Mouse (Mus musculus) heart, postnatal 10 days (tissue): ENCODE measurements around the gene Rgs19. TPM values are rescaled to one million over a fixed set of nuclear protein-coding genes. Genes with fewer than 3 reads are reported as not detected.

ENCODE experiments used
- DNase-seq, 2 experiments: peaks; one replicate each; pipeline ENCODE4 v3.0.0; 2021
- intact Hi-C: fragments of 180-260 bp; cut with DNase I; formaldehyde crosslinking; loops from one replicate; pipeline ENCODE4 v1.15.1; 2025
- total RNA-seq, 2 experiments: library from RNA; stranded (reverse); gene quantifications; 2 replicates each; pipeline ENCODE4 v1.2.3; 2021

Gene Rgs19
- total RNA-seq, 2 experiments from 2014 or later, result 12.2 to 12.7 TPM

DNA sequence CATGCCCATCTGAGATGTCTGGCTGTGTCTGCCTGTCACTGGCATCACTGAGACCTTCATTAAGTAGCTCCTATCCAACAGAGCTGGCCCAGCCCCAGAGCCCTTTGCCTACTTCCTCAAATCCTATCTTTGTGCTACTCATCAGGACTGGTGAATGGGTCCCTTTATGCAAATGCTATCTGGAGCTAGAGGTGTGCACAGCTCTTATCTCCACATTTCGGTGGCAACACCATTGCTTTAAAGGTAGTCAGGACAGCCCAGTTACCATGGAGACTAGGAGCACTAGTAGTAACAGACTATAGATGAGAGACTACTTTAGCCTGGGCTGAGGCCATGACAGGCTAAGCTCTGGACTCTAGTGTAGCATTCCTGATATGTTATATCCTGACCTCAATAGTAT is 9.1 kb downstream of the Rgs19 start:
- DNase-seq, result no peak
- intact Hi-C loops, result no loop called here

GRCm38 (mm10) chr2:181683381-181683780 is 10.4 kb downstream of the Rgs19 start:
- intact Hi-C loops, result no loop called here
- DNase-seq, result no peak

GRCm38 (mm10) chr2:181681978-181682377 is 11.8 kb downstream of the Rgs19 start:
- DNase-seq, result no peak
- intact Hi-C loops, result no loop called here

DNA sequence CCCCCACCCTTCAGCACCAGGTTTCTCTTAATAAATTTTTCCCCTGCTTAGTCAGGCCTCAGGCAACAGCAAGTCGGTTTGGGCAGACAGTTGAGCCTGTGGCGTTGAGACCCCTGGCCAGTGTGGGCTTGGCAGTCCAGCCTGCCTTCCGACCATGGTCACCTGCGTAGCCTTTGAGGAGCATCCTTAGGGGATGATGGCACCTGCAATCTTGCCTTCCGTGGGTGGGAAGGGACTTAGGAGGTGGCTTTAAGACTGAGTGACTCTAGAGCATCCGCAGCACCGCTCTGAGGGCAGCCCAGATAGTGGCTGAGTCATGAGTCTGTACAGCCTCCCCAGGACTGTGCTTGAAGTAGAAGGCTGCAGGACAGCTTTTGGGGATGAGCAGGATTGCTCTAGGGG is 13.1 kb downstream of the Rgs19 start:
- intact Hi-C loops, result no loop called here
- DNase-seq, result no peak

- intact Hi-C loops, result loop anchor here (2.0 to 10.0 kb wide), 3 partner anchors 35 to 285 kb away; no protein-coding TSS in a partner anchor
- peak; percentile 79 to 81 for DNase-seq
These were observed 13.6 kb downstream of the Rgs19 start, which contains the start of gene Tcea2 for GRCm38 (mm10) chr2:181679951-181680715. Gene Tcea2, plus strand, starts transcription at chr2:181680310.

GRCm38 (mm10) chr2:181678780-181679179 is 15.0 kb downstream of the Rgs19 start:
- peak; percentile 85 to 88 for DNase-seq
- intact Hi-C loops, result loop anchor here (1.0 to 10.0 kb wide), 4 partner anchors 19 to 284 kb away; no protein-coding TSS in a partner anchor

- DNase-seq, result no peak
- intact Hi-C loops, result loop anchor here (1.0 to 10.0 kb wide), 4 partner anchors 18 to 283 kb away; no protein-coding TSS in a partner anchor
These were observed 16.1 kb downstream of the Rgs19 start for GRCm38 (mm10) chr2:181677755-181678098.

- DNase-seq, result peak; percentile 62 to 65
- intact Hi-C loops, result loop anchor here (10.0 kb wide), 1 partner anchor 282 kb away; no protein-coding TSS in a partner anchor
These were observed 16.6 kb downstream of the Rgs19 start for GRCm38 (mm10) chr2:181677096-181677754.

- DNase-seq, result no peak
- intact Hi-C loops, result loop anchor here (10.0 kb wide), 1 partner anchor 282 kb away; no protein-coding TSS in a partner anchor
These were observed 17.4 kb downstream of the Rgs19 start for GRCm38 (mm10) chr2:181676424-181676823.

GRCm38 (mm10) chr2:181675454-181675853 is 18.3 kb downstream of the Rgs19 start:
- intact Hi-C loops, result loop anchor here (10.0 kb wide), 1 partner anchor 281 kb away; no protein-coding TSS in a partner anchor
- peak; percentile 79 to 80 for DNase-seq

- intact Hi-C loops, result loop anchor here (10.0 kb wide), 1 partner anchor 280 kb away; no protein-coding TSS in a partner anchor
- DNase-seq, result no peak
These were observed 18.8 kb downstream of the Rgs19 start for GRCm38 (mm10) chr2:181674934-181675333.

DNA sequence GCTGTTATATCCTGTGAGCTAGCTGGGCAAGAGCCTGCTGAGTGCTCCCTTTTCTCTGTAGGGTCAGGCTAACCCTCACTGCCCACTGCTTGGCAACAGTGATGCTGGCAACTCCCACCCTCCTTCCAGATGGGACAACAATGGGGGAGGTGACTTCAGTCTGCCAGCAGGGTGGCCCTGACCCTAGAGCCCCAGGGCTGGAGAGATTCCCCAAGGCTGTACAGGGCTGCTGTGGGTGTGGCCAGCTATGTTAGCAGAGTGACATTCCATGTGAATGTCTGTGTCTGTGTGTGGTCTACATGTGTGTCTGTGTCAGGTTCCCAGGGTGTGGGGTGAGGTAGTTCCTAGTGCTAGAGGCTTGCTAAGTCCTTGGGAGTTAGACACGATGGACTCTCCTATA is 20.3 kb downstream of the Rgs19 start:
- intact Hi-C loops, result loop anchor here (10.0 kb wide), 1 partner anchor 279 kb away; no protein-coding TSS in a partner anchor
- DNase-seq, result no peak

DNA sequence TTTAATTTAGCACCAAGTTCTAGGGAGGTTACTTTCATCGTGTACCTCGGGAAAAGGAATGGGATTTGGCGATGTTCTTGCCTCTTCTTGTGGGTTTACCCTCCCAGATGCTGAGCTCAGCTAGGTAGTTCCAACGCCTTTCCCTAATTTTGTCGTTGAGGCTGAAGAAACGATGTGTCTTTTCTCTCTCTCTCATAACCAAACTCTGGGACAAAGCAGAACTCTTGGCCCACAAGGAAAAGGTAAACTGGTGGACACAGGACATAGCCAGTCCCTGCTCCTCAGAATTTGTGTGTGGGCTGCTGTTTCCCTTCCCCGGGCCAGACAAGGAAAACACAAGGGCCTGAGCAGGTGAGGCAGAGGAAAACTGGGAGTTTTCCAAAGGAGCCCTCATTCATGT is 21.8 kb downstream of the Rgs19 start:
- no peak for DNase-seq
- intact Hi-C loops, result loop anchor here (10.0 kb wide), 1 partner anchor 277 kb away; no protein-coding TSS in a partner anchor

DNA sequence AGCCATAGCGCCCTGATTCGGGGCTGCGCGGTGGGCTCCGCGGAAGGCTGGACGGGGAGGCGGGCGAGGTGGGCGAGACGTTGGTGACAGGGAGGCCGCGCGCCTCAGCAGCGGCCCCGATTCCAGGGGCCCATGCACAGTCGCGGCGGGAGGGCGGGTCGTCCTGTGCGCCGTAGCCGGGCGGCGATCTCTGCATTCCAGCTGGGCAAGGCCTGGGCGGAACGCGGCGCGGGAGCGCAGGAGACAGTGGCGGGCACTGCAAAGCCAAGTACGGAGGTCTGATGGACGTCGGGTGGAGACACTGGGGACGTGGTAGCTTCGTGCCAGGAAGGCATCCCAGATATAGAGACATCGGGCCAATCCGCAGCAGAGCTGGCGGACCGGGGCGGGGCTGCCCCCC is 22.5 kb downstream of the Rgs19 start, which contains the start of gene Sox18:
Gene Sox18, minus strand, starts transcription at position 315 of the 400 bp plus-strand sequence.
- intact Hi-C loops, result loop anchor here (10.0 kb wide), 1 partner anchor 277 kb away; no protein-coding TSS in a partner anchor
- DNase-seq, result peak; percentile 73 to 74

DNA sequence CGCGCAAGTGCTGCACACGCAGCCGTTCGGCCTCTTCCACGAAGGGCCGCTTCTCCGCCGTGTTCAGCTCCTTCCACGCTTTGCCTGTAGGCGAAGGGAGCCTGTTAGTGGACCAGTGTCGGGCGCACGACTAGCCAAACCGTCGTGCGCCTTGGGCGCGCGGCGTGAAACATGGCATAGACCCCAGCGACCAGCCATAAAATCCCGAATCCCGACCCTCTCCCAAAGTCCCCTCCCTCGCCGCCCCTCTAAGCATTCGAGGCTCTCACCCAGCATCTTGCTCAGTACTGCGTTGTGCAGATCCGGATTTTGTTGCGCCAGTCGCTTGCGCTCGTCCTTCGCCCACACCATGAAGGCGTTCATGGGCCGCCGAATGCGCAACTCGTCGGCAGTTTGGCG is 22.9 kb downstream of the Rgs19 start:
- intact Hi-C loops, result loop anchor here (10.0 kb wide), 1 partner anchor 276 kb away; no protein-coding TSS in a partner anchor
- DNase-seq, result no peak

DNA sequence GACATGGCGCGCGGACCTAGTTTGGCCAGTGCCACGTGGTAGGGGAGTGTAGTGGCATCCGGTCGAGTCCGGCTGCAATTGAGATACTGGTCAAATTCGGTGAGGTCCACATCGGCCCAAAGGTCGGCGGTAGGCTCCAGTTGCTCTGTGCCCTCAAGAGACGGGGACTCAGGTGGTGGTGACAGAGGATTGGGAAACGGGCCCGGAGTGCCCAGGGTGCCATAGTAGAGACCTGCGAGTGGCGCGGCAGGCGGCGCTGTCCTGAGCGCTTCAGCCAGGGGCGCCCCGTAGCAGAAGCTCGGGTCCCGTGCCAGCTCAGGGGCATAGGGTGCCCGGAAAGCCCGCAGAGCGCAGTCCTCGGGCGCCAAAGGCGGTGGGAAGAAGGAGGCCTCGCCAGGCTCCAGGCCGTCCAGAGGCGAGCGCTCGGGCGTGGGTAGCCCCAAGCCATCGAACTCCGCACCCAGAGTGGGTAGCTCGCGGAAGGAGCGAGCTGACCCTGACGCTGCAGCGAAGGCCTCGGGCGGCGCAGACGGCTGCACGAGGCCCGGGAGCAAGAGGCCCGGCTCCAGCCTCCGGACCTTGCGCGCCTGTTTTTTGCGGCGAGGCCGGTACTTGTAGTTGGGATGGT is 23.4 kb downstream of the Rgs19 start:
- intact Hi-C loops, result loop anchor here (10.0 kb wide), 1 partner anchor 276 kb away; no protein-coding TSS in a partner anchor
- DNase-seq, result no peak

DNA sequence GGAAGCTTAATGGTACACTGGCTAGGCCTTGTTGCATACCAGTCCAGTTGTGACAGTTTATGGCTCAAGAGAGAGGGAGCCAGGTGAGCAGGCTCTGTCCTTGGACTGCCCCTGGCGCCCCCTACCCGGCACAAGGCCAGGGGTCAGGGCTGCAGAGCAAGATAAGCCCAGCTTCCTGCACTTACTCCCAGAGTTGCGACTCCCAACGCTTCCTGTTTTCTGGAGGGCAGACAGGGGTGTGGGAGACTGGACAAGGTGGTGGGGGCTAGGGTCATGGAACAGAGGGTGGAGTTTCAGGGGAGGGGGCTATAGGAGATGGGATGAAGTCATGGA is 30.5 kb downstream of the Rgs19 start:
- intact Hi-C loops, result no loop called here
- peak; percentile 70 to 80 for DNase-seq

DNA sequence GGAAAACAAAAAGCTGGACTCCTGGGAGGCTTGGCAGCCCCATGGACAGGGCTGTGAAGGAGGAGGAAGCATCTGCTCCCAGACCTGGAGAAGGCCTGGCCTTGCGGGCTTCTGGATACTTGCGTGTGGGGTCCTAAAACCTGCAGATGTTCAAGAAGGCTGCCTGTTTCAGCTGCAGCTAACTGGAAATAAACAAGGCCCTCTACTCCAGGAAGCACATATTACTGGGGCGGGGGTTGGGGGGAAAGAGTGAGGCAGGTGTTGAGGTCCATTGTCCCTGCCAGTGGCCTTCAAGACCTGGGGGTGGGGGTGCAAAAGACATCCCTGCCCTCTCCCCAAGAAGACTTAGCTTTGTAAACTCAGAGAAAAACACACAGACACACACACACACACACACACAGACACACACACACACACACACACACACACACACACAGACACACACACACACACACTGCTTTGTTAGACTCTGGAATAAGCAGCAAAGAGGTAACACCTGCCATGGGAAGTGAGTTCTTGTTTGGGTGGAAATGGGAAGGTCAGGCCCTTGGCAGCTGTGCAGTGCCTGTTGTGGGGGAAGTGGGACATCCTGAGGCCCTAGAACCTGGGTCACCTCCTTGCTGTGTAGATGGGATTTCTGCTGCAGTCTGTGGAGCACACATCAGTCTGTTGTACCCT is 31.0 kb downstream of the Rgs19 start:
- peak in 1 of 2 experiments; percentile 57 for DNase-seq
- intact Hi-C loops, result no loop called here

- peak; percentile 90 to 94 for DNase-seq
- intact Hi-C loops, result loop anchor here (1.0 to 2.0 kb wide), 3 partner anchors 19 to 47 kb away; no protein-coding TSS in a partner anchor
These were observed 34.1 kb downstream of the Rgs19 start for GRCm38 (mm10) chr2:181659609-181660055.
